Mouse (Mus musculus): ENCODE results near the gene Aox2. TPM values are rescaled to one million over a fixed set of nuclear protein-coding genes. Genes with fewer than 3 reads are reported as not detected.

The Aox2 gene
- total and polyA plus RNA-seq, 3 experiments = not detected

- no peak overlapping the region for H3K9ac ChIP-seq (ENCODE audit: insufficient read depth, low read depth)
- H3K36me3 ChIP-seq (replicated peaks in 1 of 2; ENCODE audit: control insufficient read depth in 1 of 2, insufficient read depth in 1 of 2, low read length in 1 of 2) = no peaks in the 10 kb centered on the region
- no peaks in the 10 kb centered on the region for H3K9me3 ChIP-seq (replicated peaks; ENCODE audit: low read length)
- DNase-seq (ENCODE audit: extremely low read depth) = no peak
- in situ Hi-C loops (cut with MboI; ENCODE audit: low pct_ligation_motif_present, low pct_unique_long_range_greater_than_20kb, low sequenced_read_pairs) (no loop called here), dilution Hi-C loops (cut with MboI; ENCODE audit: extremely low pct_ligation_motif_present, extremely low pct_unique_long_range_greater_than_20kb, low sequenced_read_pairs) (no loop called here)
- H3K27me3 ChIP-seq (replicated peaks) = no peaks in the 10 kb centered on the region
- no peak overlapping the region for H3K4me3 ChIP-seq (replicated peaks in 1 of 3; ENCODE audit: low read depth in 2 of 3, low read length in 2 of 3, poor library complexity in 1 of 3)
- no peaks in the 10 kb centered on the region for H3K79me2 ChIP-seq (replicated peaks; ENCODE audit: control insufficient read depth, extremely low read depth, insufficient read depth, poor library complexity, severe bottlenecking)
- no peak overlapping the region for H3K4me2 ChIP-seq (ENCODE audit: insufficient read depth, low read depth, poor library complexity, severe bottlenecking)
- peaks cover 11 to 17% of the 10 kb centered on the region in 2 experiments for H3K4me1 ChIP-seq (ENCODE audit: control insufficient read depth in 1 of 2, insufficient read depth in 2 of 2)
- TF ChIP-seq TCF12 (IDR thresholded peaks at IDR 0.05; ENCODE audit: low read depth, low read length) (no peak), ZKSCAN1 (IDR thresholded peaks at IDR 0.05; ENCODE audit: borderline replicate concordance, low read depth, low read length) (no peak), USF1 (IDR thresholded peaks at IDR 0.05; ENCODE audit: low read depth, low read length) (no peak), ZNF384 (IDR thresholded peaks at IDR 0.05; ENCODE audit: low read depth, low read length) (peak; percentile 46; the same call in 1 of the 2 replicates), JUND (conservative IDR thresholded peaks at IDR 0.05; ENCODE audit: low read depth, low read length) (no peak), POLR2AphosphoS2 (IDR thresholded peaks at IDR 0.05; ENCODE audit: low read depth, low read length) (no peak), RAD21 (IDR thresholded peaks at IDR 0.05; ENCODE audit: low read depth, low read length) (no peak), BHLHE40 (IDR thresholded peaks at IDR 0.05; ENCODE audit: low read depth, low read length) (peak; percentile 38)
- no peak overlapping the region for H3K27ac ChIP-seq (ENCODE audit: insufficient read depth, low read depth)
Observed at GRCm38 (mm10) chr1:58311221-58311864, 33.2 kb downstream of the Aox2 start.

- Histone ChIP-seq H3K4me2 (ENCODE audit: insufficient read depth, low read depth, poor library complexity, severe bottlenecking) (no peak overlapping the region), H3K4me3 (replicated peaks in 1 of 3; ENCODE audit: low read depth in 2 of 3, low read length in 2 of 3, poor library complexity in 1 of 3) (no peak overlapping the region), H3K27ac (ENCODE audit: insufficient read depth, low read depth) (no peak overlapping the region), H3K79me2 (replicated peaks; ENCODE audit: control insufficient read depth, extremely low read depth, insufficient read depth, poor library complexity, severe bottlenecking) (no peaks in the 10 kb centered on the region), H3K4me1 (ENCODE audit: control insufficient read depth in 1 of 2, insufficient read depth in 2 of 2) (peaks cover 8 to 13% of the 10 kb centered on the region in 2 experiments), H3K36me3 (replicated peaks in 1 of 2; ENCODE audit: control insufficient read depth in 1 of 2, insufficient read depth in 1 of 2, low read length in 1 of 2) (no peaks in the 10 kb centered on the region), H3K9ac (ENCODE audit: insufficient read depth, low read depth) (no peak overlapping the region), H3K27me3 (replicated peaks) (no peaks in the 10 kb centered on the region), H3K9me3 (replicated peaks; ENCODE audit: low read length) (no peaks in the 10 kb centered on the region)
- in situ Hi-C loops (cut with MboI; ENCODE audit: low pct_ligation_motif_present, low pct_unique_long_range_greater_than_20kb, low sequenced_read_pairs) = no loop called here
- no peak for DNase-seq (ENCODE audit: extremely low read depth)
- no peak for TF ChIP-seq POLR2AphosphoS2 (IDR thresholded peaks at IDR 0.05; ENCODE audit: low read depth, low read length)
- no peak for TF ChIP-seq ZMIZ1 (IDR thresholded peaks at IDR 0.05; ENCODE audit: low read depth, low read length)
- no peak for TF ChIP-seq MEF2A (IDR thresholded peaks at IDR 0.05; ENCODE audit: borderline replicate concordance, low read depth, low read length)
- no peak for TF ChIP-seq BHLHE40 (IDR thresholded peaks at IDR 0.05; ENCODE audit: low read depth, low read length)
- no peak for TF ChIP-seq RCOR1 (conservative IDR thresholded peaks at IDR 0.05; ENCODE audit: low read depth, low read length)
- TF ChIP-seq POLR2A (IDR thresholded peaks at IDR 0.05; ENCODE audit: low read depth, low read length) = no peak
- TF ChIP-seq NRF1 (IDR thresholded peaks at IDR 0.05; ENCODE audit: low read depth, low read length) = no peak
- TF ChIP-seq SMC3 (IDR thresholded peaks at IDR 0.05; ENCODE audit: low read depth, low read length) = no peak
- no peak for TF ChIP-seq NELFE (IDR thresholded peaks at IDR 0.05; ENCODE audit: low read depth, low read length)
- no peak for TF ChIP-seq ELF1 (IDR thresholded peaks at IDR 0.05; ENCODE audit: low read depth, low read length)
- TF ChIP-seq CHD2 (IDR thresholded peaks at IDR 0.05; ENCODE audit: low read length) = no peak
- no peak for TF ChIP-seq JUN (IDR thresholded peaks at IDR 0.05; ENCODE audit: insufficient read depth, low read depth, low read length)
- no peak for TF ChIP-seq KAT2A (IDR thresholded peaks at IDR 0.05; ENCODE audit: insufficient replicate concordance, low read length)
- no peak for TF ChIP-seq SIN3A (IDR thresholded peaks at IDR 0.05; ENCODE audit: low read length)
- dilution Hi-C loops (cut with MboI; ENCODE audit: extremely low pct_ligation_motif_present, extremely low pct_unique_long_range_greater_than_20kb, low sequenced_read_pairs) = no loop called here
Observed at GRCm38 (mm10) chr1:58313173-58313572, 35.0 kb downstream of the Aox2 start.
